Mouse (Mus musculus) heart, embryonic 12.5 days (tissue): Measurements from ENCODE around the gene Nptn. TPM values are rescaled to one million over a fixed set of nuclear protein-coding genes. Genes with fewer than 3 reads are reported as not detected.

Experiments used
- ATAC-seq: fragments of 200-750 bp; cut with Nextera tagmentation; 2 replicates; pipeline ENCODE4 v1.8.0; 2017; ENCODE audit warnings: moderate TSS enrichment, moderate library complexity; ENCODE audit not compliant: insufficient number of reproducible peaks, low FRiP score
- H3K27ac ChIP-seq: fragments of 300-500 bp; sonication (generic); 2 replicates; pipeline ENCODE4 v1.5.1; 2016; ENCODE audit warnings: mild to moderate bottlenecking, moderate library complexity; ENCODE audit not compliant: poor library complexity, severe bottlenecking
- H3K27me3 ChIP-seq: fragments of 300-500 bp; sonication (generic); replicated peaks from 2 replicates; pipeline ENCODE4 v1.6.1; 2016; ENCODE audit warnings: mild to moderate bottlenecking, moderate library complexity
- H3K36me3 ChIP-seq: fragments of 300-500 bp; sonication (generic); 2 replicates; pipeline ENCODE4 v1.6.1; 2016; ENCODE audit warnings: mild to moderate bottlenecking, moderate library complexity
- H3K4me1 ChIP-seq: fragments of 300-500 bp; sonication (generic); replicated peaks from 2 replicates; pipeline ENCODE4 v1.6.1; 2016; ENCODE audit warnings: mild to moderate bottlenecking
- H3K4me2 ChIP-seq: fragments of 300-500 bp; sonication (generic); 2 replicates; pipeline ENCODE4 v1.6.1; 2016; ENCODE audit warnings: mild to moderate bottlenecking, moderate library complexity
- H3K4me3 ChIP-seq: fragments of 300-500 bp; sonication (generic); 2 replicates; pipeline ENCODE4 v1.5.1; 2016; ENCODE audit warnings: mild to moderate bottlenecking
- H3K9ac ChIP-seq: fragments of 300-500 bp; sonication (generic); 2 replicates; pipeline ENCODE4 v1.6.1; 2016; ENCODE audit warnings: mild to moderate bottlenecking, moderate library complexity
- H3K9me3 ChIP-seq: fragments of 300-500 bp; sonication (generic); replicated peaks from 2 replicates; pipeline ENCODE4 v1.6.1; 2016; ENCODE audit warnings: mild to moderate bottlenecking, moderate library complexity
- WGBS: fragments of 180-500 bp; shearing (Covaris S2); methylation state at CpG from one replicate; pipeline ENCODE4 v1.1.7; 2016; 5-methylcytosine and 5-hydroxymethylcytosine counted together
- polyA plus RNA-seq: library from polyadenylated mRNA; unstranded; fragments of >200 nt; fragmentation: Nextera tagmentation; extraction: Ambion mirVana; gene quantifications from 2 replicates; pipeline ENCODE4 v1.2.1, GENCODE M21; 2016

The Nptn gene
- polyA plus RNA-seq, 1 experiment from 2014 or later, result 122 TPM

DNA sequence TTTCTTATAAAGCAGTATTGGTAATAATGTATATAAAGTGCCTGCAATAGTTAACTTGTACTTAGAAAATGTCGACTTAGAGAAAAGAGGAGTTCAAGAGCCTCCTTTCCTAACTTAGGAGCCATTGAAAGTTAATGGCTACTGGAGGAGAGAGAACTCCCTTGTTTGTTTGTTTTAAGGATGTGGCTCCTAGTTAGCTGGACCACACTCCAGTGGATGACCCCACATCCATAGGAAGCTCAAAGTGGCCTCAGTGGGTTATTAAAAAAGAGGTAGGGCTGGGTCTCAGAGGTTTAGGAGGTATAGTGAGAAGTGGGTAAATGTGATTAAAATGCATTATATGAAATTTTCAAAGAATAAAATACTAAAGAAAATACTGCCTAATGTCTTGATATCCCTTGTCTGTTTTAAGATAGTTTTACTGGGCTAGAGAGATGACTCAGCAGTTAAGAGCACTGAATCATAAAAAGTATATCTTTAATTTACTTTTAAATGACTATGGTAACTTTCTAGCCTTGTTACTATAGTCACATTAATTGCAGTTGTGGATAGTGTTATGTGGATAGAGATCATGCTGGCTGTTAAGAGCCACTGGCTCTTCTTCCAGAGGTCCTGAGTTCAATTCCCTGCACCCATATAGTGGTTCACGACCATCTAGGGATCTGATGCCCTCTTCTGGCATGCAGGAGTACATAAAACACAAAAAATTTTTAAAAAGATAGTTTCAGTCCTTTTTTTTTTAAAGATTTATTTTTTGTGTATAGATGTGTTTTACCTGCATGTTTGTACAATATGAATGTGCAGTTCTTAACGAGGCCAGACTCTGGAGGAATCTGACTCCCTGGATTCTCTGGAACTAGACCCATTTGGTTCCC, 33.3 kb downstream of the Nptn start:
- H3K9ac ChIP-seq, result no peak overlapping the region
- H3K36me3 ChIP-seq, result no peaks in the 10 kb centered on the region
- H3K4me3 ChIP-seq, result no peak overlapping the region
- no peak overlapping the region for H3K4me2 ChIP-seq
- WGBS, result 78% methylated on average over 3 of the region's 3 CpGs
- H3K27me3 ChIP-seq, result no peaks in the 10 kb centered on the region
- no peak overlapping the region for H3K27ac ChIP-seq
- no peaks in the 10 kb centered on the region for H3K9me3 ChIP-seq
- ATAC-seq, result no peak
- peaks cover 33% of the 10 kb centered on the region for H3K4me1 ChIP-seq

GRCm38 (mm10) chr9:58623009-58623408, 41.0 kb downstream of the Nptn start:
- Histone ChIP-seq H3K9me3 (no peaks in the 10 kb centered on the region), H3K4me2 (no peak overlapping the region), H3K27me3 (no peaks in the 10 kb centered on the region), H3K36me3 (peaks cover 18% of the 10 kb centered on the region), H3K4me3 (no peak overlapping the region), H3K4me1 (peaks cover 24% of the 10 kb centered on the region), H3K9ac (no peak overlapping the region), H3K27ac (no peak overlapping the region)
- no peak for ATAC-seq
- 81% methylated on average over 1 of the region's 1 CpGs for whole genome bisulfite sequencing

DNA sequence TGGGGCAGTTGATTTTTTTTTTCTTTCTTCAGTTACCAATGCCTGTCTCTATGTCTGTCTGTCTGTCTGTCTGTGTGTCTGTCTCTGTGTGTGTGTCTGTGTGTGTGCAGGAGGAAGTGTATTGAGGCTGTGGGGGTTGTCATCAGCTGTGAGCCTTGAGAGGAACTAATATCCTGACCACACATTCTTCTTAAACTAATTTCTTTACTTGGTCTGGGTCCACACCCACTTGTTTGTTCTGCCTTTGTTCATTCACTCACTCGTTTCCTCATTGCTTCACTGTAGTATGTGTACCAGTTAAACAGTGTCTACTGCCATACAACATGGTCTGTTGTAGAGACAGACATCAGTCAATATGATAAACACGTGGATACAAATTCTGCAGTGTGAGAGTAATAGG, 45.2 kb downstream of the Nptn start:
- Histone ChIP-seq H3K27ac (no peak overlapping the region), H3K9me3 (no peaks in the 10 kb centered on the region), H3K36me3 (peaks cover 28% of the 10 kb centered on the region), H3K4me2 (no peak overlapping the region), H3K4me3 (no peak overlapping the region), H3K9ac (no peak overlapping the region), H3K27me3 (no peaks in the 10 kb centered on the region), H3K4me1 (peaks cover 7% of the 10 kb centered on the region)
- ATAC-seq, result no peak
- 80% methylated on average over 2 of the region's 2 CpGs for WGBS

- WGBS, result 79% methylated on average over 2 of the region's 2 CpGs
- Histone ChIP-seq H3K4me1 (no peaks in the 10 kb centered on the region), H3K4me2 (no peak overlapping the region), H3K4me3 (no peak overlapping the region), H3K27me3 (no peaks in the 10 kb centered on the region), H3K36me3 (peaks cover 34% of the 10 kb centered on the region), H3K9ac (no peak overlapping the region), H3K9me3 (no peaks in the 10 kb centered on the region), H3K27ac (no peak overlapping the region)
- no peak for ATAC-seq
Observed at GRCm38 (mm10) chr9:58630441-58630840, 48.4 kb downstream of the Nptn start.

DNA sequence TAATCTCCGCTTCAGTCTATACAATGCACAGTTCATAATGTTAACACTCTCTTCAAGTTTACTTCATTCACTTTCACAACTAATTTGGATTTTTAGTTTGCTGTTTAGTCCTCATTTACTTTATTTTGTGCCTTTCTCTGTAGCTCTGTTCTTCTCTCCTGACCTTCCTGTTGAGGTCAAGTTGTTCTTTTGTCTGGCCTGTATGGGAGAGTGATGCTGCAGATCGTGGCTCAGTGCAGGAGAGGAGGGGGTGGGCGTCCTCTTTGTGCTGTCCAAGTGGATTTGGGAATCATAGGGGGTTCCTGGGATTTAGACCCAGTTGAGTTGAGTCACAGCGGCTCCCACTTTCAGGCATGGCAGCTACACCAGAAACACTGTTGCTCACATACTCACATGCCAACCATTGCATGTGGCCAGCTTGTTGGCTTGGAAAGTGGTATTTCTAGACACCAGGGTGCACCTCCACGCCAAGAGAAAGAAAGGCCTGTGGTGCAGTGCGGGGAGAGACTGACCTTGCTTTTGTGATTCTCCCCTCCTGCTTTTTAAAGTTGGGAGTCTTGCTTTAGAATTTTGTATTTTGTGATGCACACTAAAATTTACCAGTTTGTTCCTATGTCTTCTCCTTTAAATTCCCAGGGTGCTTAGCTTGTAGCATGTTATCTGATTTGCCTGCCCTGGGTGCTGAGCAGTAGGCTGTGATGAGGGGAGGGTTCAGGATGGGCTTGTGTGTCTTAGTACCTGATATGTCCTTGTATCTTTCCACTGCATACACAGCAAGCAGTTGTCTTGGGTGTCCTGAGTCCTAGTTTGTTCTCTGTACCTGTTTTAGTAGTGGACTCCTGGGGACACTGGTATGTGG, 66.6 kb downstream of the Nptn start:
- Histone ChIP-seq H3K36me3 (peaks cover 33% of the 10 kb centered on the region), H3K4me2 (no peak overlapping the region), H3K9ac (no peak overlapping the region), H3K27me3 (no peaks in the 10 kb centered on the region), H3K4me3 (no peak overlapping the region), H3K4me1 (peaks cover 14% of the 10 kb centered on the region; the same call in 1 of the 2 replicates), H3K9me3 (no peaks in the 10 kb centered on the region), H3K27ac (no peak overlapping the region)
- ATAC-seq, result peak; percentile 80
- 79% methylated on average over 6 of the region's 6 CpGs for WGBS

DNA sequence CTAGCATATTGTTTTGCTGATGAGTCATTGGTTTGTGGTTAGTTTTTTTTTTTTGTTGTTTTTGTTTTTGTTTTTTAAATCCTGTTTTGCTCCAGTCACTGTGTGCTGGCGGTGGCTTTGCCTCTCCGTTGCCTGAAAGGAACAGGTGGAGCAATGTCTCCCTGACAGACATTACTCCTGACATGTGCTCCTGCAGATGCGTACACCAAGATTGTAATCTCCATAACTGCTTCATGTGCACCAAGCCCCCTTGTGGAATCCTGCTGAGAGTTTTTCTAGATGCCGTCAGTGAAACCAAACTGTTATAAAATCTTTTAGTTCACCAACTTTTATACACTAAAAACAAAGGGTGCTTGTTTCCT, 67.2 kb downstream of the Nptn start:
- no peak overlapping the region for H3K4me3 ChIP-seq
- H3K4me1 ChIP-seq, result peaks cover 14% of the 10 kb centered on the region; the same call in 1 of the 2 replicates
- no peak overlapping the region for H3K9ac ChIP-seq
- no peak; the same call in 1 of the 2 replicates for ATAC-seq
- no peak overlapping the region for H3K4me2 ChIP-seq
- 76% methylated on average over 4 of the region's 4 CpGs for WGBS
- H3K9me3 ChIP-seq, result no peaks in the 10 kb centered on the region
- H3K27ac ChIP-seq, result no peak overlapping the region
- peaks cover 27% of the 10 kb centered on the region for H3K36me3 ChIP-seq
- no peaks in the 10 kb centered on the region for H3K27me3 ChIP-seq

GRCm38 (mm10) chr9:58651993-58652392, 70.0 kb downstream of the Nptn start:
- no peak overlapping the region for H3K27ac ChIP-seq
- H3K4me2 ChIP-seq, result no peak overlapping the region
- no peak for ATAC-seq
- peaks cover 16% of the 10 kb centered on the region for H3K36me3 ChIP-seq
- no peak overlapping the region for H3K4me3 ChIP-seq
- no peak overlapping the region for H3K9ac ChIP-seq
- no peaks in the 10 kb centered on the region for H3K27me3 ChIP-seq
- 60% methylated on average over 4 of the region's 4 CpGs for WGBS
- H3K4me1 ChIP-seq, result peaks cover 8% of the 10 kb centered on the region; the same call in 1 of the 2 replicates
- H3K9me3 ChIP-seq, result no peaks in the 10 kb centered on the region

DNA sequence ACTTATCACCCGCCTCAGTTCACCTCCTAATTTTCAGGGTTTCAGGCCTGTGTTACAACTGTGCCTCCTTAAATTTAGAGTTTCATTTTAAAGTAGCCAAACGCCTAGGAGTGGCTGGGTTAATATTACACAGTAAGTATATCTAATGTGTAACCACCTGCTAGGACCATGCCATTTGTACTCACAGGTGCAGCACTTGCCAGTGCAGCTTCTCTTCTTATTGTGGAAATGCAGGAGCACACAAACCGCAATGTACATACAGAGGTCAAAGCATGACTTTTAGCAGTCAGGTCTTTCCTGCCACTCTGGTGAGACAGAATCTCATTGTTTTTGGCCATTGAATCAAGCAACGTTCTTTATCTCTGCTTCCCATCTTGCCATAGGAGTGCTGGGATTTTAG, 72.5 kb downstream of the Nptn start:
- Histone ChIP-seq H3K4me3 (no peak overlapping the region), H3K27me3 (no peaks in the 10 kb centered on the region), H3K4me1 (peaks cover 22% of the 10 kb centered on the region), H3K36me3 (peaks cover 20% of the 10 kb centered on the region), H3K9me3 (no peaks in the 10 kb centered on the region), H3K4me2 (no peak overlapping the region), H3K9ac (no peak overlapping the region), H3K27ac (no peak overlapping the region)
- 71% methylated on average over 4 of the region's 4 CpGs for WGBS
- ATAC-seq, result no peak

- H3K27ac ChIP-seq, result no peak overlapping the region
- H3K9me3 ChIP-seq, result no peaks in the 10 kb centered on the region
- ATAC-seq, result peak; percentile 65; the same call in 1 of the 2 replicates
- 56% methylated on average over 2 of the region's 2 CpGs for WGBS
- no peaks in the 10 kb centered on the region for H3K27me3 ChIP-seq
- H3K4me3 ChIP-seq, result no peak overlapping the region
- H3K4me2 ChIP-seq, result peak overlapping the region; percentile 18; the same call in 1 of the 2 replicates
- H3K36me3 ChIP-seq, result peaks cover 23% of the 10 kb centered on the region
- H3K4me1 ChIP-seq, result peaks cover 28% of the 10 kb centered on the region
- H3K9ac ChIP-seq, result no peak overlapping the region
Observed at GRCm38 (mm10) chr9:58656396-58656795, 74.4 kb downstream of the Nptn start.

- Histone ChIP-seq H3K9ac (no peak overlapping the region), H3K4me3 (no peak overlapping the region), H3K27me3 (no peaks in the 10 kb centered on the region), H3K36me3 (peaks cover 21% of the 10 kb centered on the region), H3K27ac (no peak overlapping the region), H3K4me1 (peaks cover 28% of the 10 kb centered on the region), H3K4me2 (peak overlapping the region; percentile 18; the same call in 1 of the 2 replicates), H3K9me3 (no peaks in the 10 kb centered on the region)
- no peak for ATAC-seq
- 86% methylated on average over 2 of the region's 2 CpGs for WGBS
Observed at GRCm38 (mm10) chr9:58656824-58657223, 74.8 kb downstream of the Nptn start.
